Mouse (Mus musculus) spleen, postnatal 4 days (tissue): ENCODE data around the gene Pappa.

Experiments used
- DNase-seq, 2 experiments: peaks; one replicate each; pipeline ENCODE4 v3.0.0; 2022; ENCODE audit warnings: low spot score in 2 of 2

Gene Pappa

DNA sequence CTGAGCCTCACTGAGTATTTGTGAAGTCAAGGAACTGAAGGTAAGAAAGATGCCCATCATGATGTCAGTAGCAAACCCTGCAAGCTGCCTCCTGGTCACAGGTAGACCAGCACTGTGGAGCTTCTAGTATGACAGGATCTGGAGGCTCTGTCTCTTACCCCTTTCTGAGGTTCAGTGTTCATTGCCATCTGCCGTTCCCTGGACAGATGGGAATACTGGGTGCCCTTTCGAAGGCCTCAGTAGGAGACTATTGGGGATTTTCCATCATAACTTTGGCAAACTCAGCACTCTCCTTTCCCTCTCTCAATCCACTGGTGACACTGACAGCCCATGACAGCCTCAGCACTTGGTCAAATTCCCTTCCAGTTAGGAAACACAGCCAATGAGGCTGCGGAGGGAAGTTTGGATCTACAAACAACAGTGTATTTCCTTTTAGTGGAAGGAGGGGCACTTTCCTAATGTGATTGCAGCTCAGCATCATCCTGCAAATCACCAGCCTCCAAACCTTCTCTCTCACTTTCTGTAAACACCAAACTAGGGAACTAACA is 42.4 kb downstream of the Pappa start:
- DNase-seq, result no peak

- DNase-seq, result no peak
Observed at GRCm38 (mm10) chr4:65174505-65174904, 50.5 kb downstream of the Pappa start.

DNA sequence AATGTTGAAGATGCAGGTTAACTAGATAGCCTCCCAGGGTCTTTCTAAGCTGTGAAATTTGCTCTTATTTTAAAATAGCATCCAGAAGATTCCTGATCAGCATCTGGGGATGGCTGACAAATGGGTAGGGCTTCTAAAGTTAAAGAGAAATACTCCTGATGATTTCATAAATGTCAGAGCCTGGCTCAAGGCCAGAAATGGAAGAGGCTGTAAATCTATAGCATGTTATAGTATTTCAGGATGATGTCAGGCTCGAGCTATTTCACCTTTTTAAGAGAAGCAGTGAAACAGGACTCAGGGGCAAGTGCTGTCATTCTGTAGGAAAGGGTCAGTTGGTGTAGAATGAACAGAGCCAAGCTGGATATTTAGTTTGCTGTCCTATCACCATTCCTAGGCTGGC is 54.2 kb downstream of the Pappa start:
- DNase-seq, result no peak

DNA sequence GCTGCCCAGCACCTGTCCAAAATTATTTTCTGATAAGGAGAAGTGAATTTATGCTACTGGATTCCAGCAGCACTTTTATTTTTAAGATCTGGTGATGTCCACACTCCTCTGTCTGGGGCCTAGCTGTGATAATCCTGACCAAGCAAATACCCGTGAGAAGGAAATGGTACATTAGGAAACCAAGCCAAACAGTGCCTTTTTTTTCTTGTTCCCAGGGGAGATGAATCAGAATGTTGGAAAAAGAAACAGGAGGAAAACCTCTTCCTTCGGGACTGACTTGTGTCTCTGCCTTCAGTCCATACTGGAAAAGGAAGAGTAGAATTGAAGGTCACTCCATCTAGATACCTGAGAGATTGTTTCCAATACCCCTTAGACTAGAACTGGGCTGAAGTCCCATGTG is 63.3 kb downstream of the Pappa start:
- no peak for DNase-seq

GRCm38 (mm10) chr4:65187716-65188115 is 63.7 kb downstream of the Pappa start:
- DNase-seq, result no peak

- DNase-seq, result no peak
Observed at GRCm38 (mm10) chr4:65188921-65189485, 65.0 kb downstream of the Pappa start.

- no peak for DNase-seq
Observed at GRCm38 (mm10) chr4:65192810-65193209, 68.8 kb downstream of the Pappa start.

GRCm38 (mm10) chr4:65195971-65196370 is 72.0 kb downstream of the Pappa start:
- DNase-seq, result no peak

DNA sequence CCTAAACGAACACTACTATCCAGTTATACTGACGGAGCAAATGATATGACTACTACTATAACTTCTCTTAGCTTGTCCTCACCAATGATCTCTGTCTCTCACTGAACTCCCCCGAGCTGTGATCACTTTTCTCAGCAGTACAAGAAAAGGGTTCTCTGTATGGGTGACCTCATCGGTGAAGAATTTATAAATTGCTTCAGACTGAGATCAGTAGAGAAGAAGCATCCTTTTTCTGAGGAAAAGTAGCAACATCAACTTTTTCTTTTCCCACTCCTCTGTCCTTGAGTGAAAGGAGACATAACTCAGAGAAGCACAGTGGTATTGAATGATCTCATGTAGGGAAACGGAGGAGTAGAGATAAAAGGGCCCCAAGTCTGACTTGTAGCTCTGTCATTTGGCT is 79.7 kb downstream of the Pappa start:
- DNase-seq, result no peak

DNA sequence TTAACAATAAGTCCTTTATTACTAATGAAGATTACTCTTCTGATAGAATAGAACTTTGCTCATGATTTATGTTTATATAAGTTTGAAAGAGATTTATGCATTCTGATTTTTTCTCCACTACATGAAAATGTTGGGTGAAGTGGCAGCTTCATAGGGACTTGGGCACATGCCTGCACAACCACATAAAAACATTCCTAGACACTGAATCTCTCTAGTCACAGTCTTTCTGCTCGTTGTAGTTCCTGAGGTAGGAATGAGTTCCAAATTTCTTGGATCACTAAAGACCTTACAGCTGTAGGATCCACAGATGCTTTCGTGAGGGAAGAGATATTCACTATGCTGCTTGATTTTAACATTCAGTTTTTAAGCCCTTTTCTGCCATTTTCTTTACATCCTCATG is 81.5 kb downstream of the Pappa start:
- DNase-seq, result no peak

DNA sequence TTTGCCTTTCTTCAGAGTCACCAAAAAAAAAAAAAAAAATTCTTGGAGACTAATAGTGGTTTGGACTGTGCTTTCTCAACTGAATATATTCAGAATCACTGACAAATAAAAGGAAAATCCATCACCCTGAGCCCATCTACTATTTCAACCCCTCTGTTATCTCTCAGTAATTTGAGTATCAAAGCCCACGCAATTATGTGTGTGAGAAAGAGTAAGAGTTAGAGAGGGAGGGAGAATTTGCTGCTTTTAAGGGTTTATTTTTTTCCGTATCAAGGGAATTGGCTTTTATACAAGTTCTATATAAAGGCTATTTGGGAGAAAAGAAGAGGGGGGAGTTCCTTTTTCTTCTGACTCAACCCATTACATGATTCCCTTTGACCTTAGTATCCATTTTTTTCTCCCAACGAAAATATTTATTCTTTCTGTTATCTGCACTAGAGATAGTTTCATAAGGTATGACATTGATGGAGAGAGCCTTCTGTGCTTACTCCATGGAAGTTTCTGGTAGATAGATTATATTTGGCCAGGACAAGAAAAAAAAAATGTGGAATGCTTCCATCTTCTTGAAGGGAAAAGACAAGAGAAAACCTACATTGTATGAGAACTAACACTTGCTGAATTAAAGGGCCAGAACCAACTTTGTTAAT is 85.5 kb downstream of the Pappa start:
- DNase-seq, result no peak

- no peak for DNase-seq
Observed at GRCm38 (mm10) chr4:65216682-65217081, 92.7 kb downstream of the Pappa start.

DNA sequence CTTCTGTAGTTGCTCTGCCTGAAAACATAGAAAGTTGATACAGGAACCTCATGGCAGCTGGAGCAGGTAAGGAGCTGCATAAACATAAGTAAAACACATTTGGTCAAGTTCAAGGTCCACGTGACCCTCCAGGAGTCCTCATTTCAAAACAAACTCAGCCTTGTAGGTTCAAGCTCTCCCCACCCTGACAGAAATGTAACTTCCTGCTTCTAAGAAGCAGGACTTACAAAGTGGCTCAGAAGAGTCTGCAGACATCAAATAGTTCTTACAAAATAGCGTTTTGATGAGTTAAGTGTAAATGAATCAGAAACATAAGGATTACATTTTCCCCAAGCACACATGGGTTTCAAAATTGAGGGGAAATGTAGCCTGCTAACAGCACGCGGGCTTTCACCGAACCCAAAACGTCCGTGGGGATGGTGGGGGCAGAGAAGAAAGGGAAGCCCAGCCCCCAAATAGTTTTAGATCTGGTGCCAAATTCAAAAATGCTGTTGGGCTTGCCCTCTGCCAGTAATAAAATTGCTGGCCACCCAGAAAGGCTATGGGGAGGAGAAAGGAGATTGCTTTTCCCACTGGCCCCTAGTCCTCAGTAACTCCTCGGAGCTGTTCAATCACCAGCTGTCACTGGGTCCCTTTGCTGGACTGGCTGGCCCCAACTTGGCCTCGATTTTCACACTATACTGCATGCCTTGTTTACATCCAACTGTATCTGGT is 93.8 kb downstream of the Pappa start:
- DNase-seq, result no peak

GRCm38 (mm10) chr4:65223901-65224300 is 99.9 kb downstream of the Pappa start:
- no peak for DNase-seq

- DNase-seq, result no peak
Observed at GRCm38 (mm10) chr4:65238540-65238998, 114.6 kb downstream of the Pappa start.

GRCm38 (mm10) chr4:65242434-65242931 is 118.5 kb downstream of the Pappa start:
- DNase-seq, result no peak

GRCm38 (mm10) chr4:65243245-65243644 is 119.3 kb downstream of the Pappa start:
- no peak for DNase-seq

DNA sequence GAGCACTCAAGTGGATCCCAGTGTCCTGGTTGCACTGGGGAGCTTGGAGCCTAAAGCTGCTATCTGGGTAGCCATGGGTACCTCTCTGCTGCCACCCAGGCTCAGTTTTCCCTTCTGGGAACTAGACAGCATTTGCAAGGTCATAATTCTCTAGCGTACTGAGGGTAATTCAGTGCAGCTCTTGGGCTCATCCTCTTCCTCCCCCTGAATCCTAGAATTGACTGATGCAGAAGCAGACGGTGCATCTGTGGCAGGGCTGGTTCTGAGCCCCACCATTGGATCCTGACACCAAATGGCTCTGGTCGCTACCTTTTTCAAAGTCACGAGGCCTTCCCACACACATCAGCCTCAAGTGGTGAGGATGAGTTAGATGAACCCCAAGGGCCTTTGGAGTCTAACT is 121.0 kb downstream of the Pappa start:
- no peak for DNase-seq

DNA sequence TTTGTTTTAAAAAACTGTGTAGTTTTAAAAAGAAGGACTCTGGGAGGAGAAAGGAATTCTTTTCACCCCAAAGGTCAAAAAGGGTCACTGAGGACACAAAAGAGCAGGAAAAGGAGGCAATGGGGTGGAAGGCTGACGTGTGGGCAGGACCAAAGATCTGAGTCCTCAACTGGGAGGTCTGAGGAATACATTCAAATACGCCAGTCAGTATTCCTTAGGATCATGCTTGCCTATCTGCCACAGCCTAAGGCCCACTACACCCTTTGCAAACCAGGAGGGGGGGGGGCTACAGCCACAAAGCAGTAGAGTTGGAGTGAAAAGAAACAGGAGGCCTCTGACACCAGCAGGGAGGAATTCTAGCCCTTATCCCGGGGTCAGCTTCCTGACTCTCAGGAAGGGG is 121.5 kb downstream of the Pappa start:
- no peak for DNase-seq

GRCm38 (mm10) chr4:65252193-65252592 is 128.2 kb downstream of the Pappa start:
- DNase-seq, result no peak

- DNase-seq, result no peak
Observed at GRCm38 (mm10) chr4:65254073-65254472, 130.1 kb downstream of the Pappa start.

- DNase-seq, result no peak
Observed at GRCm38 (mm10) chr4:65267066-65267465, 143.1 kb downstream of the Pappa start.

DNA sequence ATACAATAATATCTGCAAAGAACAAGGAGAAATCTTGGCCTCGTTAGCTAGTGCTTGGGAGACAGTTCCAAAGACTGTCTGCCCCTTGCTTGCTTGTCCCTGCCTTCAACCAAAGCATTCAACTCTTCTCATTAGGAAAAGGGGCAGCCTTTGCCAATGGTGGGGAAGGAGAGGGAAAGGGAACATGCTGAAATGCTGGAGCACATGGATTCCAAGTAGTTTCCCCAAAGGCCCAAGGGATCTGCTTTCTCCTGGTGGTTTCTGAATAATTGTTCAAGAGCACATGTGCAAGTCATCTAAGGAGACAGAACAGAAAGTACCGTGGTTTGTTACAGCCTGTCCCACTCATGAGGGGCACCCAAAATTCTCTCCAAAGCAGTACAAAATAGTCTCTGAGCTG is 146.0 kb downstream of the Pappa start:
- DNase-seq, result no peak
